Mouse (Mus musculus) heart, embryonic 14.5 days (tissue): ENCODE measurements around the gene Nop58. TPM values are rescaled to one million over a fixed set of nuclear protein-coding genes. Genes with fewer than 3 reads are reported as not detected.

Source experiments
- ATAC-seq: fragments of 200-750 bp; cut with Nextera tagmentation; 2 replicates; pipeline ENCODE4 v1.8.0; 2017; ENCODE audit warnings: low read depth, moderate TSS enrichment; ENCODE audit not compliant: insufficient number of reproducible peaks, insufficient read depth, low FRiP score
- H3K27ac ChIP-seq, 2 experiments: fragments of 200-500 bp in 1 of 2; fragments of 300-500 bp in 1 of 2; sonication (generic) in 1 of 2; replicated peaks in 1 of 2; 2 replicates each; pipeline ENCODE4 v1.5.1; 2012 to 2014; ENCODE audit warnings: low read depth in 2 of 2, low read length in 2 of 2, control low read depth in 1 of 2, mild to moderate bottlenecking in 1 of 2, mixed read lengths in 1 of 2; ENCODE audit not compliant: control insufficient read depth in 1 of 2, insufficient read depth in 1 of 2
- H3K27me3 ChIP-seq: fragments of 300-500 bp; sonication (generic); 2 replicates; pipeline ENCODE4 v1.6.1; 2014; ENCODE audit warnings: mild to moderate bottlenecking, low read length, control low read depth; ENCODE audit not compliant: control insufficient read depth, insufficient read depth
- H3K36me3 ChIP-seq: fragments of 300-500 bp; sonication (generic); 2 replicates; pipeline ENCODE4 v1.6.1; 2014; ENCODE audit warnings: mild to moderate bottlenecking, control low read depth, low read length, mixed read lengths; ENCODE audit not compliant: control insufficient read depth, insufficient read depth
- H3K4me1 ChIP-seq, 2 experiments: fragments of 200-500 bp in 1 of 2; fragments of 300-500 bp in 1 of 2; sonication (generic) in 1 of 2; 2 replicates each; pipeline ENCODE4 v1.6.1; 2012 to 2014; ENCODE audit warnings: low read length in 2 of 2, control low read depth in 1 of 2, mixed read lengths in 1 of 2; ENCODE audit not compliant: control insufficient read depth in 2 of 2, insufficient read depth in 2 of 2
- H3K4me2 ChIP-seq: fragments of 300-500 bp; sonication (generic); 2 replicates; pipeline ENCODE4 v1.6.1; 2014; ENCODE audit warnings: mild to moderate bottlenecking, low read length
- H3K4me3 ChIP-seq, 2 experiments: fragments of 200-500 bp in 1 of 2; fragments of 300-500 bp in 1 of 2; sonication (generic) in 1 of 2; 2 replicates each; pipeline ENCODE4 v1.5.1; 2012 to 2014; ENCODE audit warnings: low read length in 2 of 2, mild to moderate bottlenecking in 2 of 2, control low read depth in 1 of 2, low read depth in 1 of 2, moderate library complexity in 1 of 2; ENCODE audit not compliant: control insufficient read depth in 1 of 2, insufficient read depth in 1 of 2
- H3K9ac ChIP-seq: fragments of 300-500 bp; sonication (generic); 2 replicates; pipeline ENCODE4 v1.6.1; 2014; ENCODE audit warnings: mild to moderate bottlenecking, low read length
- H3K9me3 ChIP-seq: fragments of 300-500 bp; sonication (generic); 2 replicates; pipeline ENCODE4 v1.6.1; 2016; ENCODE audit warnings: low read length, control low read depth; ENCODE audit not compliant: control insufficient read depth
- WGBS: fragments of 180-500 bp; shearing (Covaris S2); extraction: QIAGEN DNeasy Blood & Tissue Kit; methylation state at CpG from one replicate; pipeline ENCODE4 v1.1.7; 2014; 5-methylcytosine and 5-hydroxymethylcytosine counted together
- polyA plus RNA-seq: library from polyadenylated mRNA; unstranded; fragments of >200 nt; fragmentation: Nextera tagmentation; extraction: Ambion mirVana; gene quantifications from 2 replicates; pipeline ENCODE4 v1.2.1, GENCODE M21; 2014

The Nop58 gene
- polyA plus RNA-seq, 1 experiment from 2014 or later: 120 TPM

DNA sequence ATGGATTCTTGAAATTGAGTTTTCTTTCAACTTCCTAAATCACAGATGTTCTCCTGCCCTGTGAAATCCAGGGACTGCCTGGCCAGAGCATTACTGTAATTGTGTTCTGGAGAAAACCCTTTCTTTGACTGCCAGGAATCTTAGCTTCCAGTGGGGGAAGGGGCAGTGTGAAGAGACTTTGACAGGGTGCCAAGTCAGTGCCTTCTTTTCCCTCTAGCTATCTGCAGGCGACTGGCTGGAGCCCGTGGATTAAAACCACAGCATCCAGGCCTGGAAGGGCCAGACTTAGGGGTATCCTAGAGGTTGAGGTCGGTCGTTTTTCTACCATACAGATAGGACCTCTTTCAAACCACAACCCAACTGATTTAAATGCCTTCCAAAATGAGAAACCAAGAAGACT lies 40.9 kb downstream of the Nop58 start:
- ATAC-seq: 0 out of 2 replicates have a peak, but pooled peaks have one; percentile 47
- Histone ChIP-seq H3K27me3 (no peaks in the 10 kb centered on the region), H3K36me3 (no peaks in the 10 kb centered on the region), H3K9ac (no peak overlapping the region), H3K4me3 (no peak overlapping the region), H3K4me1 (peaks cover 6 to 7% of the 10 kb centered on the region in 2 experiments; a peak in 3 of 4 replicates), H3K9me3 (no peaks in the 10 kb centered on the region), H3K4me2 (no peak overlapping the region), H3K27ac (peak overlapping the region; percentile 37 to 59; a peak in 3 of 4 replicates)
- WGBS: 8% methylated on average over 4 of the region's 4 CpGs

DNA sequence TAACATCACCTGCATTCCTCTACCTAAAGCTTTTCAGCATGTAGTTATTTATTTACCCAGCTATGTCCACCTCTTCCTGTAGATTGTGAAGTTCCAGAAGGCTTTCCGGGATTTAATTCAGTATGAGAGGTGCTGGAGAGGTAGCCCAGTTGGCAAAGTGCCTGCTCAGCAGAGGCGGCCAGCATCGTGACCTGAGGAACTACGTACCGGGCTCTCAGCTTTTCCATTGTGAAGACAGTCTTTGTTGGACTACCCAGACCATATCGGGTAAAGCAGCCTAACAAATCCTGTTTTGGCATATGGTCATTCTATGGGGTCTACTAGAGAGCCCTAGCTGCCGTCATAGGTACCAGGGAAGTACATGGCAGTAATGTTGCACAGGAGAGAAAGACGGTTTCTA lies 45.3 kb downstream of the Nop58 start:
- Histone ChIP-seq H3K27me3 (no peaks in the 10 kb centered on the region), H3K4me1 (peaks cover 6 to 7% of the 10 kb centered on the region in 2 experiments; a peak in 3 of 4 replicates), H3K4me2 (no peak overlapping the region), H3K9me3 (no peaks in the 10 kb centered on the region), H3K36me3 (no peaks in the 10 kb centered on the region), H3K27ac (no peak overlapping the region), H3K9ac (no peak overlapping the region), H3K4me3 (no peak overlapping the region)
- 75% methylated on average over 8 of the region's 8 CpGs for WGBS
- ATAC-seq: no peak

DNA sequence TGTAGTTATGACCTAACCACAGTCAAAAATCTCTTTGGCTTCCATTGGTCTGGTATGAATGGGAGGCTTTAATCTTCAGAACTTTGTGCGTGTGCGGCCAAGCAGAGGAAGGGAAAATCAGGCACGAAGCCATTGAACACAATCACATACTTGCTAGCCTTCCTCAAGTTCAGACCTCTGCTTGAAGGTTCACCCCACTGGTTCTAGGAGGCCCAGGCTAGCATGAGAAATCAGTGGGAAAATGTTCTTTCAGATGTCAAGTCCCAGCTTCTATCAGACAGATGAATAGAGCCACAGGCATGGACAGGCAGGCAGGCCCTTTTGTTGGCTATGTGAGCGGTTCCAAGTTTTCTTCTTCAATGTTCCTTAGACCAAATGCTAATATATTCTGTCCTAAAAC lies 46.0 kb downstream of the Nop58 start:
- no peak for ATAC-seq
- Histone ChIP-seq H3K4me1 (peaks cover under 1 to 1% of the 10 kb centered on the region in 2 experiments; a peak in 2 of 4 replicates), H3K9ac (no peak overlapping the region), H3K27me3 (no peaks in the 10 kb centered on the region), H3K4me2 (no peak overlapping the region), H3K27ac (no peak overlapping the region), H3K4me3 (no peak overlapping the region), H3K9me3 (no peaks in the 10 kb centered on the region), H3K36me3 (no peaks in the 10 kb centered on the region)
- WGBS: 89% methylated on average over 4 of the region's 4 CpGs

DNA sequence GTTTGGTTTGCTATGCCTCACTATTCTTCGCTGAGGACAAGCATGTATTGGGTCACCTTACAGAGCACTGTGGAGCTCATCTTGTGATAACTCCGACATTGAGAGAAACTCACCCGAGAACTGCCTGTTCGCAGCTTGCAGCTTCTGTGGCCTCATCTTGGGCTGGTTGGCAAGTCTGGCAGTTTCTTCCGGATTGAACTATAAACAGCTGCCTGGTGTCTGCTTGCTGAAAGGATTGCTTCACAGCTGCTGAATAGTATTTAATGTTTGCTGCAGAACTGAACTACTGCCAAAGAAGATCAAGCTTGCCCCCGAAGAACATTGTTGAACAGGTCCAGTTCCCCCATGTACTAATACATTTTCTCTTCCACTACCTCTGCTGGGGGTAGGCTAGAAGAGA lies 49.3 kb downstream of the Nop58 start:
- WGBS: 56% methylated on average over 6 of the region's 6 CpGs

DNA sequence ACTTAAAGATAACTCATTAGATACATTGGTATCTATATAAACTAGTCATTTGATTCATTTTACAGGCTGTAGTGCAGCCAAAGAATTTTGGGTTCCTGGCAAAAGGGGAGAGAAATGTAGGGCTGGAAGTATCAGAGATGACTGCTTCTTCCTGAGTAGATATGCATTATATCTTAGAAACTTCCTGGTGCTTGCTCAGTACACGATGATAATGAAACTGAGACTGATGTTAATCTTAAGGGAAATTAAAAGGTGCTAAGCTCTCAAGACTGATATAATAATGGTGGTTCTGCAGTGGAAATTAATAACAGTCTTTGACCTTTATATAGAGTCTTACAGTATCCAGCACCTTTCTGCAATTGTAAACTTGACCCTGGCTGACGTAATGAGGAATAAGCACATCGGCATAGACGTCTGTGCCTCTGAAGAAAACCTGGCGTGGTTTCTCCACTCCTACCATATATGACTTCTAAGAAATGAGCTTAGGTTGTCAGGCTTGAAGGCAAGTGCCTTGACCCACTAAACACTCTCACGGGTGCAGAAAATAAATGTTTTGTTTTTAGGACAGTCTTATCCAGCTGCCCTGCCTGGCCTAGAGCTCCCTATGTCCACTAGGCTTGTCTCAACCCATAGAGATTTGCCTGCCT lies 54.1 kb downstream of the Nop58 start:
- Histone ChIP-seq H3K27ac (peak overlapping the region in 1 of 2 experiments; percentile 55; a peak in 1 of 4 replicates), H3K4me1 (peaks cover 0 to 6% of the 10 kb centered on the region in 2 experiments; a peak in 1 of 4 replicates), H3K36me3 (no peaks in the 10 kb centered on the region), H3K4me2 (no peak overlapping the region), H3K27me3 (no peaks in the 10 kb centered on the region), H3K4me3 (no peak overlapping the region), H3K9ac (no peak overlapping the region), H3K9me3 (no peaks in the 10 kb centered on the region)
- ATAC-seq: no peak
- 67% methylated on average over 6 of the region's 6 CpGs for WGBS

More for the DNA sequence above, 49.3 kb downstream of the Nop58 start:
- no peak for ATAC-seq
- H3K4me2 ChIP-seq: no peak overlapping the region
- no peak overlapping the region for H3K27ac ChIP-seq
- H3K4me1 ChIP-seq: no peaks in the 10 kb centered on the region
- H3K9me3 ChIP-seq: no peaks in the 10 kb centered on the region
- H3K36me3 ChIP-seq: no peaks in the 10 kb centered on the region
- no peaks in the 10 kb centered on the region for H3K27me3 ChIP-seq
- H3K4me3 ChIP-seq: no peak overlapping the region
- no peak overlapping the region for H3K9ac ChIP-seq

DNA sequence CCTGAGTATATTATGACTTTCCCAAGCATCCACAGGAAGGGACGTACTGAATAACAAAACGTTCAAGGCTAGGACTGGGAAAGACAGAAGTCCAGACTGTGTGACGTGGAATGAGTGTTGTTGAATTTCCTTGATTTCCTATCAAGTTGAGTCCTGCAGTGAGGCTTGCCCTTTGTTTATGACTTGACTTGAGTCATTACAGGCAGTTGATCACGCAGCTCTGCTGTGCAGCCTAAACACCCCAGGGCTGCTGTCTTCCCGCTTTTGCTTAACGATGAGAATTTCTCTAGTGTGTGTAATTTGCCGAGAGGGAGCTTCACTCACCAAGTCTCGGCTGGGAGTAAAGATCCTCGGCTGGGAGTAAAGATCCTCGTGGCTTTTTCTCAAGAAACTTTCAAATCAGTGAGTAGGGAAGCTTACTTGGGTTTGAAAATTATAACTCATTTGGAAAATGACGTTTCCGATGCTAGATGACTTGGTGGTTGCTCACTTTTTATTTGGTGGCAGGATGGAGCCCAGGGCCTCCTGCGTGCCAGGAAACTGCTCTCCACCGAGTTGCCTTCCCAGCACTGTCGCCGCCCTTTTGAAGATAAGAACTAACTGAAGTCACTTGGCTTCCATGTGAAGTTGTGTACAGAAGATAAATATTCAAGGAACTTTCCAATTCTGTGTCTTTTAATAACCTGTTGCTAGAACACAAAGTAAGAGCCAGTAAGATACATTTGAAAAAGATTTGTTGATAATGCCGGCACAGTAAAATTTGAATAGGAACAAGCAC lies 55.0 kb downstream of the Nop58 start:
- Histone ChIP-seq H3K9me3 (no peaks in the 10 kb centered on the region), H3K36me3 (no peaks in the 10 kb centered on the region), H3K4me2 (no peak overlapping the region), H3K4me1 (peaks cover 0 to 6% of the 10 kb centered on the region in 2 experiments; a peak in 1 of 4 replicates), H3K4me3 (no peak overlapping the region), H3K27ac (peak overlapping the region; percentile 53 to 55), H3K27me3 (no peaks in the 10 kb centered on the region), H3K9ac (no peak overlapping the region)
- 51% methylated on average over 17 of the region's 17 CpGs for WGBS
- ATAC-seq: no peak

DNA sequence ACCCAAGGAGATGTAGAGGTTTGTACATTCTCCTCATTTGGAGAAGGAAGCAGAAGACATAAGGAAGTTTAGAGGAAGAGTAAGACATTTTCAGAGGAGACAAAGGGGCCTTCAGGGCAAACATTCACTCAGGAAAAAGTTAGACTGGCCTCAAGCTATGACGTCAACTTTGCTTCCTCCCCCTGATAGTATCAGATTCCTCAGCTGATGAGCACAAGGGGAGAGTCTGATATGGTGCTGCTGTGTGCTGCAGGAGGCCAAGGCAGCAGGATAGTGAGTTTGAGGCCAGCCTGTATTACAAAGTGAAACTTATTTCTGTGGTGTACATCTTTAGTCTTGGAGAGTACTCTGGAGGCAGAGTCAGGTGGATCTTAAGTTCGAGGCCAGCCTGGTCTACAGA lies 64.3 kb downstream of the Nop58 start:
- 55% methylated on average over 2 of the region's 2 CpGs for WGBS
- Histone ChIP-seq H3K27me3 (no peaks in the 10 kb centered on the region), H3K36me3 (no peaks in the 10 kb centered on the region), H3K9me3 (no peaks in the 10 kb centered on the region), H3K9ac (no peak overlapping the region), H3K4me3 (no peak overlapping the region), H3K4me1 (no peaks in the 10 kb centered on the region), H3K27ac (no peak overlapping the region), H3K4me2 (no peak overlapping the region)
- ATAC-seq: no peak
